Mouse (Mus musculus) kidney, postnatal 36 days (tissue): Measurements from ENCODE around the gene Reg3a.
"Not testable (repeated sequence)": the region's sequence is repeated elsewhere in the genome, so short reads cannot be mapped to it uniquely, and the experiment has no call there.

ENCODE experiments used
- DNase-seq, 2 experiments: peaks; one replicate each; pipeline ENCODE4 v3.0.0; 2021 to 2022; ENCODE audit warnings: mixed read lengths in 2 of 2

Gene Reg3a

DNA sequence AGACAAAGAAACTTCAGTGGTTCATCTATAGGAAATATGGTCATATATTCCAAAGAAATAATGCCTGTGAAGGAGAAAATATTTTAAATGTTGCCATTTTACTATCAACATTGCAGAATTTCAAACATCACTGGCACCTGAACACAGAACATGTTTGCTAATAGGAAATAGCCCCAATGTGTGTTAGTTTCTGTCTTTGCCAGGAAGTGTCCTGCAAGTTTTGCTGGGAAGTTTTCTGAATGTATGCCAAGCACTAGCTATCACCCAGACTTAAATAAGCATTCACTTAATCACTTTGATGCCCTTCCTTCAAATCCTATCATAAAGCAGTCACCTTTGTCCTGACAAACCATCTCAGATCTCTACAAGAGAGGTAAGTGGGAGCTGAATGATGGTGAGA, at the start of gene Reg3a:
Gene Reg3a, plus strand, starts transcription at position 301 of the 400 bp plus-strand sequence.
- no peak for DNase-seq

DNA sequence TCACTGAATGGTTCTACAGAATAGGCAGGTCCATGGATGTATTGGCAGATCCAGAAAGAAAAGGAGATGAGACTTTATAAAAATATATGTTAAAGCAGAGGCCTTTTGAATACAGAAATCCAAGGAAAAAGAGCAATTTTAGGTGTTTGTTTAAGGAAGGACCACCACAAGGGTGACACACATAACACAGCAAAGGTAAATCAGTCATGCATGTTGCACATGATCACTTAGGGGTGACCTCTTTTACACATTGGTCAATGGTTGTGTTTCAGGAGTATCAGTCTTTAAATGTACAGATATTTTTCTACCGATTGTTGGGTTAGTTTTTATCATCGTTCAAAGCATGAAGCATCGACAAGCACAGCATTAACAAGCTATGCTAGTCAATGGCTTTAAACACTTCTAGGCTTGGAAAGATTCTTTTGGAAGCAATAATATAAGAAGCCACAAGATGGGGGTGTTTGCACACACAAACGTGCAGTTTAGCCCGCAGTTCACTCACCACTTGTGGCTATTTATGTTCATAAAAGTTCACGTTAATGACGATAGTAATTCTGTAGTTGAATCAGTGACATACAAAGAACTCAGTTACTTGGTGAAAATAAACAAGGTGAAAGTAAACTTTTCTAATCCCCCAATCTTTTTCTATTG, 48.5 kb upstream of the Reg3a start:
- DNase-seq = peak in 1 of 2 experiments; percentile 1

DNA sequence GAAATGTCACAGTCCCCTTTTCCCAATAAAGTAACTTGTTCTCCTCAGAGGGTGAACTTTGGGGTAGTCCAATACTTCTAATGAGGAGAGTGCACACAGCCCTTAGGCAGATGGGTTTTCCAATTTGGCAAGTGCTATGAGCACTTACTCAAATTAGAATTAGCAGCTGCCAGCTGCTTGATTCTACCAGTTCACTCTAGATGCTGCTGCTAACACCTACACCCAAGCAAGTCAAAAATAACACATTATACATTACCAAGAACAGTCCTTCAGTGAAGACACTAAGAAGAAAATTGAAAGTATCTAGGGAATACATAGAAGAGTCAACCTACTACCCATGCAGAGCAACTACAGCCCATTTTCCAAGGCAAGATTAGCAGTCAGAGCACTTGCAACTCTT, 40.2 kb upstream of the Reg3a start:
- no peak for DNase-seq

DNA sequence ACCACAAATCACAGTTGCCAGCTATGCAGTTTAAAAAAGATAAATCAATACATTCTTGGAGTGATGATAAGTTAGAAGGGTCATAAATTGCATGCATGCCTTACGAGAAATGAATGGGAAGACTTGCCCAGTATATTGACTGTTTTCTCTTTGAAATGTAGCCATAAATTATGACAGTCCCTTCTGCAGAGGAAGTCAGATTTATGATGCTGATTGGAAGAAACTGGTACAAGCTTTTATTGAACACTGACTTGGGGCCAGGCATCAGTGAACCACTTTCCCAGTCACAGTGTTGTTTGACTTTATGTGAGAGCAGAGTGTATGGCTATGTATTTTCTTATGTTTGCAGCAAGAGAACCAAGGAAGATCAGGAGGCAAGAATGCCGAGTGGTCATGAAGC, 38.8 kb upstream of the Reg3a start:
- DNase-seq = no peak

GRCm38 (mm10) chr6:78361971-78362563, 18.4 kb upstream of the Reg3a start:
- DNase-seq = no peak

- no peak for DNase-seq
Measured at GRCm38 (mm10) chr6:78370357-78370756, 10.2 kb upstream of the Reg3a start, which contains the start of gene Reg3b. Reg3b (plus strand) TSS chr6:78370657.

DNA sequence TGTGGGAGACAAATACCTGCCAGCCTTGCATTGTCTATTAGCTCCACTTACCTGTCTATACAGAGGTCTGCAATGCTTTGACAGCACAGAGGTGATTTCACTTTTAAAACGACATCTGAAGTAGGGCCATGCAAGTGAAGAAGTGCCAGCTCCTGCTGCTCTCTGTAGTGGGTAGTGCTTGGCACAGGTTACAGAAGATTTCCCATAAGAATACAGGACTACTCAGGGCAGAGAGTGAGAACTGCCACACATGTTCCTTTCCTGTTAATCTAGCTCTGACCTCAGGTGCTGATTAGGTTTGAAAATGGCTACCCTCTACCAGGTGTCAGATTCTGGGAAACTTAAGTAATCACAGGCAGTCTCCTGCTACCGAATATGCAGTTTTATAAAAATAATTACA, 1.7 kb upstream of the Reg3a start, which contains the start of gene Reg3d:
Gene Reg3d, minus strand, starts transcription at position 101 of the 400 bp plus-strand sequence.
- DNase-seq = no peak

- no peak for DNase-seq
Measured at GRCm38 (mm10) chr6:78385609-78386008, 5.1 kb downstream of the Reg3a start.

DNA sequence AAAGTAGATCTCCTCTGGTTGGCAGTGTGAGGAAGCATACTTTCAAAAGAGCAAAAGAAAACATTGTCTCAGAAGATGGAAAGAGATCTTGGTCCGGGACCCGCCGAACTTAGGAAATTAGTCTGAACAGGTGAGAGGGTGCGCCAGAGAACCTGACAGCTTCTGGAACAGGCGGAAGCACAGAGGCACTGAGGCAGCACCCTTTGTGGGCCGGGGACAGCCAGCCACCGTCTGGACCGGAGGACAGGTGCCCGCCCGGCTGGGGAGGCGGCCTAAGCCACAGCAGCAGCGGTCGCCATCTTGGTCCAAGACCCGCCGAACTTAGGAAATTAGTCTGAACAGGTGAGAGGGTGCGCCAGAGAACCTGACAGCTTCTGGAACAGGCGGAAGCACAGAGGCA, 14.8 kb downstream of the Reg3a start, which contains the start of gene Reg2:
Gene Reg2, plus strand, starts transcription at position 301 of the 400 bp plus-strand sequence.
- DNase-seq = not testable (repeated sequence)

DNA sequence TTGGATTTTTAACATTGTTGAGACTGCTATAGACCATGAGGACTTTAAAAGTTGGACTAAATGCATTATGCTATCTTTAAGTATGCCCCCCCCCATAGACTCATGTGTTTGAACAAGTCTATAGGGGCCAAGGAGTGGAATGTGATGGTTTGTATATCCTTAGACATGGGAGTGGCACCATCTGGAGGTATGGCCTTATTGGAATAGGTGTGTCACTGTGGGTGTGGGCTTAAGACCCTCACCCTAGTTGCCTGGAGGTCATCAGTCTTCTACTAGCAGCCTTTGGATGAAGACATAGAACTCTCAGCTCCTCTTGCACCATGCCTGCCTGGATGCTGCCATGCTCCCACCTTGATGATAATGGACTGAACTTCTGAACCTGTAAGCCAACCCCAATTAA, 41.9 kb downstream of the Reg3a start, which contains the start of gene Reg1:
Gene Reg1, plus strand, starts transcription at position 301 of the 400 bp plus-strand sequence.
- DNase-seq = not testable (repeated sequence)

- no peak for DNase-seq
Measured at GRCm38 (mm10) chr6:78425497-78425896, 45.0 kb downstream of the Reg3a start.
